Mouse (Mus musculus) common myeloid progenitor, adult 5-6 weeks (primary cell): ENCODE data around the gene Rimbp3. TPM values are rescaled to one million over a fixed set of nuclear protein-coding genes. Genes with fewer than 3 reads are reported as not detected.
"Not testable (repeated sequence)": the region's sequence is repeated elsewhere in the genome, so short reads cannot be mapped to it uniquely, and the experiment has no call there.

Experiments used
- ATAC-seq: replicated peaks from 2 replicates; pipeline ENCODE4 v1.8.0; 2016; ENCODE audit warnings: low read depth, mild to moderate bottlenecking, moderate TSS enrichment, inconsistent platforms; ENCODE audit not compliant: poor library complexity, severe bottlenecking
- total RNA-seq: library from RNA; stranded (forward); fragments of 200-1000, 187-1606 nt; gene quantifications from 2 replicates; pipeline ENCODE4 v1.2.3, GENCODE M21; 2017

Gene Rimbp3
- total RNA-seq, result 0.18 and 0.29 TPM in 2 replicates

- peak; percentile 75 for ATAC-seq
Measured at GRCm38 (mm10) chr16:17208389-17209361, at the start of gene Rimbp3. Gene Rimbp3 (plus strand): TSS chr16:17208603.

GRCm38 (mm10) chr16:17165478-17165877 lies 42.9 kb upstream of the Rimbp3 start:
- ATAC-seq, result not testable (repeated sequence)

- ATAC-seq, result no peak
Measured at GRCm38 (mm10) chr16:17167179-17167578, 41.2 kb upstream of the Rimbp3 start.

GRCm38 (mm10) chr16:17168049-17168448 lies 40.4 kb upstream of the Rimbp3 start:
- no peak for ATAC-seq

- no peak for ATAC-seq
Measured at GRCm38 (mm10) chr16:17175765-17176164, 32.6 kb upstream of the Rimbp3 start.

- no peak; the same call in 1 of the 2 replicates for ATAC-seq
Measured at GRCm38 (mm10) chr16:17177623-17178170, 30.7 kb upstream of the Rimbp3 start.

GRCm38 (mm10) chr16:17179706-17180105 lies 28.7 kb upstream of the Rimbp3 start:
- no peak for ATAC-seq

GRCm38 (mm10) chr16:17181382-17181781 lies 27.0 kb upstream of the Rimbp3 start:
- ATAC-seq, result peak; percentile 94

GRCm38 (mm10) chr16:17182136-17182535 lies 26.3 kb upstream of the Rimbp3 start:
- peak; percentile 45; the same call in 1 of the 2 replicates for ATAC-seq

- ATAC-seq, result no peak
Measured at GRCm38 (mm10) chr16:17183003-17183402, 25.4 kb upstream of the Rimbp3 start.

GRCm38 (mm10) chr16:17185475-17185874 lies 22.9 kb upstream of the Rimbp3 start:
- no peak for ATAC-seq

- no peak for ATAC-seq
Measured at GRCm38 (mm10) chr16:17193823-17194222, 14.6 kb upstream of the Rimbp3 start.

GRCm38 (mm10) chr16:17200121-17200952 lies 8.1 kb upstream of the Rimbp3 start:
- no peak; the same call in 1 of the 2 replicates for ATAC-seq

- peak; percentile 83 for ATAC-seq
Measured at GRCm38 (mm10) chr16:17200953-17201707, 7.3 kb upstream of the Rimbp3 start.

- ATAC-seq, result peak; percentile 72
Measured at GRCm38 (mm10) chr16:17201977-17202376, 6.4 kb upstream of the Rimbp3 start.

- no peak for ATAC-seq
Measured at GRCm38 (mm10) chr16:17202549-17202948, 5.9 kb upstream of the Rimbp3 start, which contains the start of gene Ube2l3. Gene Ube2l3 (minus strand): TSS chr16:17202649.

- no peak for ATAC-seq
Measured at GRCm38 (mm10) chr16:17204990-17205389, 3.4 kb upstream of the Rimbp3 start.

GRCm38 (mm10) chr16:17209404-17209960 lies 1.1 kb downstream of the Rimbp3 start:
- ATAC-seq, result no peak
